Mouse (Mus musculus) forebrain, embryonic 14.5 days (tissue): Measurements from ENCODE around the gene Glb1. TPM values are rescaled to one million over a fixed set of nuclear protein-coding genes. Genes with fewer than 3 reads are reported as not detected.

ENCODE experiments used
- ATAC-seq: fragments of 200-750 bp; cut with Nextera tagmentation; 2 replicates; pipeline ENCODE4 v1.8.0; 2017; ENCODE audit warnings: mild to moderate bottlenecking, moderate library complexity
- DNase-seq: peaks from one replicate; pipeline ENCODE4 v3.0.0-alpha.2; 2015; ENCODE audit warnings: low spot score
- H3K27ac ChIP-seq: fragments of 300-500 bp; sonication (generic); 2 replicates; pipeline ENCODE4 v1.5.1; 2014; ENCODE audit warnings: low read depth, mild to moderate bottlenecking, control low read depth, low read length, moderate library complexity
- H3K27me3 ChIP-seq: fragments of 300-500 bp; sonication (generic); replicated peaks from 2 replicates; pipeline ENCODE4 v1.6.1; 2014; ENCODE audit warnings: low read length, control low read depth, mixed read lengths; ENCODE audit not compliant: control insufficient read depth, insufficient read depth
- H3K36me3 ChIP-seq: fragments of 300-500 bp; sonication (generic); 2 replicates; pipeline ENCODE4 v1.6.1; 2014; ENCODE audit warnings: low read length, control low read depth; ENCODE audit not compliant: control insufficient read depth, insufficient read depth
- H3K4me1 ChIP-seq: fragments of 300-500 bp; sonication (generic); 2 replicates; pipeline ENCODE4 v1.6.1; 2014; ENCODE audit warnings: antibody characterized with exemption, low read length, control low read depth; ENCODE audit not compliant: control insufficient read depth, insufficient read depth
- H3K4me2 ChIP-seq: fragments of 300-500 bp; sonication (generic); 2 replicates; pipeline ENCODE4 v1.6.1; 2014; ENCODE audit warnings: mild to moderate bottlenecking, control low read depth, low read length
- H3K4me3 ChIP-seq: fragments of 300-500 bp; sonication (generic); 2 replicates; pipeline ENCODE4 v1.5.1; 2014; ENCODE audit warnings: low read depth, low read length, control low read depth
- H3K9ac ChIP-seq: fragments of 300-500 bp; sonication (generic); 2 replicates; pipeline ENCODE4 v1.6.1; 2014; ENCODE audit warnings: mild to moderate bottlenecking, low read length, control low read depth, moderate library complexity
- H3K9me3 ChIP-seq: fragments of 300-500 bp; sonication (generic); replicated peaks from 2 replicates; pipeline ENCODE4 v1.6.1; 2016; ENCODE audit warnings: low read length, control low read depth, mixed read lengths; ENCODE audit not compliant: control insufficient read depth
- WGBS: fragments of 180-500 bp; shearing (Covaris S2); extraction: QIAGEN DNeasy Blood & Tissue Kit; methylation state at CpG from one replicate; pipeline ENCODE4 v1.1.7; 2014; 5-methylcytosine and 5-hydroxymethylcytosine counted together
- polyA plus RNA-seq: library from polyadenylated mRNA; unstranded; fragments of >200 nt; fragmentation: Nextera tagmentation; extraction: Ambion mirVana; gene quantifications from 2 replicates; pipeline ENCODE4 v1.2.1, GENCODE M21; 2014

Glb1 gene
- polyA plus RNA-seq, 1 experiment from 2014 or later = 25.9 TPM

- Histone ChIP-seq H3K4me3 (no peak overlapping the region), H3K9ac (no peak overlapping the region), H3K4me1 (peaks cover 5% of the 10 kb centered on the region), H3K36me3 (no peaks in the 10 kb centered on the region), H3K4me2 (no peak overlapping the region), H3K27ac (no peak overlapping the region), H3K27me3 (no peaks in the 10 kb centered on the region), H3K9me3 (no peaks in the 10 kb centered on the region)
- no peak for DNase-seq
- no peak for ATAC-seq
- WGBS = 91% methylated on average over 9 of the region's 9 CpGs
Measured at GRCm38 (mm10) chr9:114522501-114522900, 121.6 kb downstream of the Glb1 start.

Other genes with a start within 250 kb of the Glb1 start
- not detected in 2 replicates for gene Bcl2a1c, start 70.9 kb upstream of the Glb1 start, polyA plus RNA-seq
- 23.6 and 26.2 TPM in 2 replicates for gene Crtap, start 10.4 kb upstream of the Glb1 start, polyA plus RNA-seq
- 1.7 and 1.8 TPM in 2 replicates for gene Tmppe, start within 50 bp of the Glb1 start, polyA plus RNA-seq
- not detected in 2 replicates for gene Ccr4, start 103.8 kb downstream of the Glb1 start, polyA plus RNA-seq
- gene C130032M10Rik, start 114.6 kb downstream of the Glb1 start, polyA plus RNA-seq = not detected in 2 replicates
- gene Trim71, start 163.3 kb downstream of the Glb1 start, polyA plus RNA-seq = 0.04 and 0.05 TPM in 2 replicates
- 54.6 and 55.1 TPM in 2 replicates for gene Cnot10, start 239.1 kb downstream of the Glb1 start, polyA plus RNA-seq